Mouse (Mus musculus): ENCODE data around the gene Otulinl.

DNA sequence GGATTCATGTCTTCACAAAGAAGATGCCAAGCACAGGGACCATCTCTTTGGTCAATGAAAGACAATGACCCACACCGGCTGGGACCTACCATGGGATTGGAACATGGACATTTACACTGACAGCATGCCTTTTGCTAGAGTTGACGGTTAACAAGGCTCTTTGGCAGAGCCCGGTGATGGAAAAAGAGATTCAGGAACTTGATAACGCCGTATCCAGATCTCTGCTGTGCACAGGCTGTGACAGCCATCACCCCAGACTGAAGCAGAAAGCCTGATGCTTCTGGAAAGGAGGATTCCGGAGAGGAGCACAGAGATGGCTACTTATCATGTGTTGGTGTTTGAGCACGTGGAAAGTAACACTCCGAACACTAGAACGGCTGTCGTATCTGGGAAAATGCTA lies 11.9 kb upstream of the Otulinl start:
- no peak for TF ChIP-seq CTCF (conservative IDR thresholded peaks at IDR 0.05 in 1 of 2, IDR thresholded peaks at IDR 0.05 in 1 of 2; ENCODE audit: low read depth in 2 of 2, low read length in 2 of 2)
- no peak for TF ChIP-seq POLR2A (IDR thresholded peaks at IDR 0.05; ENCODE audit: low read depth, low read length)
- no peak for TF ChIP-seq ZC3H11A (IDR thresholded peaks at IDR 0.05; ENCODE audit: low read depth, low read length)
- TF ChIP-seq USF1 (IDR thresholded peaks at IDR 0.05; ENCODE audit: low read depth, low read length) = no peak
